Mouse (Mus musculus): ENCODE data around the gene Dlx3. TPM values are rescaled to one million over a fixed set of nuclear protein-coding genes. Genes with fewer than 3 reads are reported as not detected.
A peak's percentile ranks its signal among the peaks of the same experiment; 100 is the strongest.

The Dlx3 gene
- polyA plus RNA-seq, 1 experiment from 2014 or later = 8.0 TPM

GRCm38 (mm10) chr11:95121161-95122099, 1.5 kb downstream of the Dlx3 start:
- no peak for ATAC-seq (ENCODE audit: low FRiP score, low TSS enrichment)
- Histone ChIP-seq H3K4me2 (replicated peaks; ENCODE audit: low read depth) (peak overlapping the region; percentile 59), H3K9ac (ENCODE audit: low read length) (peak overlapping the region; percentile 53), H3K4me1 (replicated peaks; ENCODE audit: control insufficient read depth, insufficient read depth) (peaks cover 5% of the 10 kb centered on the region; the same call in 1 of the 2 replicates), H3K27me3 (ENCODE audit: control insufficient read depth, insufficient read depth, low read length) (peaks cover 8% of the 10 kb centered on the region; the same call in 1 of the 2 replicates), H3K27ac (replicated peaks) (no peak overlapping the region), H3K36me3 (ENCODE audit: control insufficient read depth, insufficient read depth, low read length) (no peaks in the 10 kb centered on the region), H3K9me3 (ENCODE audit: control insufficient read depth, low read length) (no peaks in the 10 kb centered on the region), H3K4me3 (ENCODE audit: low read depth, low read length) (peak overlapping the region; percentile 40)
- 6% methylated on average over 63 of the region's 63 CpGs for WGBS
- TF ChIP-seq CTCF (IDR thresholded peaks at IDR 0.05; ENCODE audit: low read depth) (no peak), EP300 (optimal IDR thresholded peaks at IDR 0.05) (no peak)
- DNase-seq (ENCODE audit: low spot score) = no peak

GRCm38 (mm10) chr11:95122100-95122489, 2.2 kb downstream of the Dlx3 start:
- 63% methylated on average over 6 of the region's 6 CpGs for WGBS
- Histone ChIP-seq H3K27ac (replicated peaks) (no peak overlapping the region), H3K4me3 (ENCODE audit: low read depth, low read length) (peak overlapping the region; percentile 40; the same call in 1 of the 2 replicates), H3K4me1 (replicated peaks; ENCODE audit: control insufficient read depth, insufficient read depth) (peaks cover 9% of the 10 kb centered on the region; the same call in 1 of the 2 replicates), H3K4me2 (replicated peaks; ENCODE audit: low read depth) (peak overlapping the region; percentile 59), H3K9ac (ENCODE audit: low read length) (no peak overlapping the region), H3K9me3 (ENCODE audit: control insufficient read depth, low read length) (no peaks in the 10 kb centered on the region), H3K36me3 (ENCODE audit: control insufficient read depth, insufficient read depth, low read length) (no peaks in the 10 kb centered on the region), H3K27me3 (ENCODE audit: control insufficient read depth, insufficient read depth, low read length) (peaks cover 8% of the 10 kb centered on the region; the same call in 1 of the 2 replicates)
- DNase-seq (ENCODE audit: low spot score) (no peak), ATAC-seq (ENCODE audit: low FRiP score, low TSS enrichment) (no peak)
- TF ChIP-seq CTCF (IDR thresholded peaks at IDR 0.05; ENCODE audit: low read depth) = no peak
- TF ChIP-seq EP300 (optimal IDR thresholded peaks at IDR 0.05) = no peak

- WGBS = 42% methylated on average over 7 of the region's 7 CpGs
- peaks cover 6% of the 10 kb centered on the region; the same call in 1 of the 2 replicates for H3K4me1 ChIP-seq (replicated peaks; ENCODE audit: control insufficient read depth, insufficient read depth)
- H3K4me3 ChIP-seq (ENCODE audit: low read depth, low read length) = no peak overlapping the region
- H3K27me3 ChIP-seq (ENCODE audit: control insufficient read depth, insufficient read depth, low read length) = peaks cover 3% of the 10 kb centered on the region; the same call in 1 of the 2 replicates
- H3K9me3 ChIP-seq (ENCODE audit: control insufficient read depth, low read length) = no peaks in the 10 kb centered on the region
- no peak for TF ChIP-seq CTCF (IDR thresholded peaks at IDR 0.05; ENCODE audit: low read depth)
- TF ChIP-seq EP300 (optimal IDR thresholded peaks at IDR 0.05) = no peak
- DNase-seq (ENCODE audit: low spot score) (no peak), ATAC-seq (ENCODE audit: low FRiP score, low TSS enrichment) (no peak)
- no peaks in the 10 kb centered on the region for H3K36me3 ChIP-seq (ENCODE audit: control insufficient read depth, insufficient read depth, low read length)
- no peak overlapping the region for H3K27ac ChIP-seq (replicated peaks)
- no peak overlapping the region for H3K4me2 ChIP-seq (replicated peaks; ENCODE audit: low read depth)
- no peak overlapping the region for H3K9ac ChIP-seq (ENCODE audit: low read length)
Measured at GRCm38 (mm10) chr11:95125366-95125948, 5.5 kb downstream of the Dlx3 start.

- WGBS = 1% methylated on average over 19 of the region's 20 CpGs
- no peaks in the 10 kb centered on the region for H3K9me3 ChIP-seq (ENCODE audit: control insufficient read depth, low read length)
- peak overlapping the region; percentile 39 for H3K4me2 ChIP-seq (replicated peaks; ENCODE audit: low read depth)
- H3K4me3 ChIP-seq (ENCODE audit: low read depth, low read length) = no peak overlapping the region
- ATAC-seq (ENCODE audit: low FRiP score, low TSS enrichment) = peak; percentile 47; the same call in 1 of the 2 replicates
- no peak overlapping the region for H3K9ac ChIP-seq (ENCODE audit: low read length)
- 0 out of 2 replicates have a peak overlapping the region, but pooled peaks have one; percentile 18 for H3K27ac ChIP-seq (replicated peaks)
- H3K27me3 ChIP-seq (ENCODE audit: control insufficient read depth, insufficient read depth, low read length) = peaks cover 3% of the 10 kb centered on the region; the same call in 1 of the 2 replicates
- no peaks in the 10 kb centered on the region for H3K36me3 ChIP-seq (ENCODE audit: control insufficient read depth, insufficient read depth, low read length)
- H3K4me1 ChIP-seq (replicated peaks; ENCODE audit: control insufficient read depth, insufficient read depth) = 0 out of 2 replicates have a peak, but pooled peaks cover 5% of the 10 kb centered on the region
- no peak for TF ChIP-seq EP300 (optimal IDR thresholded peaks at IDR 0.05)
- TF ChIP-seq CTCF (IDR thresholded peaks at IDR 0.05; ENCODE audit: low read depth) = no peak
- peak; percentile 55 for DNase-seq (ENCODE audit: low spot score)
Measured at GRCm38 (mm10) chr11:95126272-95127245, 6.6 kb downstream of the Dlx3 start.

- TF ChIP-seq EP300 (optimal IDR thresholded peaks at IDR 0.05) = no peak
- TF ChIP-seq CTCF (IDR thresholded peaks at IDR 0.05; ENCODE audit: low read depth) = no peak
- ATAC-seq (ENCODE audit: low FRiP score, low TSS enrichment) = no peak
- H3K4me1 ChIP-seq (replicated peaks; ENCODE audit: control insufficient read depth, insufficient read depth) = 0 out of 2 replicates have a peak, but pooled peaks cover 5% of the 10 kb centered on the region
- H3K4me2 ChIP-seq (replicated peaks; ENCODE audit: low read depth) = no peak overlapping the region
- WGBS = 67% methylated on average over 11 of the region's 11 CpGs
- no peaks in the 10 kb centered on the region for H3K36me3 ChIP-seq (ENCODE audit: control insufficient read depth, insufficient read depth, low read length)
- no peak overlapping the region for H3K9ac ChIP-seq (ENCODE audit: low read length)
- H3K4me3 ChIP-seq (ENCODE audit: low read depth, low read length) = no peak overlapping the region
- DNase-seq (ENCODE audit: low spot score) = no peak
- H3K27me3 ChIP-seq (ENCODE audit: control insufficient read depth, insufficient read depth, low read length) = peaks cover 3% of the 10 kb centered on the region; the same call in 1 of the 2 replicates
- H3K27ac ChIP-seq (replicated peaks) = no peak overlapping the region
- H3K9me3 ChIP-seq (ENCODE audit: control insufficient read depth, low read length) = no peaks in the 10 kb centered on the region
Measured at GRCm38 (mm10) chr11:95128359-95128758, 8.4 kb downstream of the Dlx3 start.

All from stomach, postnatal 0 days (tissue).